Mouse (Mus musculus): ENCODE data around the gene Ccdc137. TPM values are rescaled to one million over a fixed set of nuclear protein-coding genes. Genes with fewer than 3 reads are reported as not detected.

Gene Ccdc137
- total RNA-seq, 1 experiment from 2014 or later: 58.3 TPM

DNA sequence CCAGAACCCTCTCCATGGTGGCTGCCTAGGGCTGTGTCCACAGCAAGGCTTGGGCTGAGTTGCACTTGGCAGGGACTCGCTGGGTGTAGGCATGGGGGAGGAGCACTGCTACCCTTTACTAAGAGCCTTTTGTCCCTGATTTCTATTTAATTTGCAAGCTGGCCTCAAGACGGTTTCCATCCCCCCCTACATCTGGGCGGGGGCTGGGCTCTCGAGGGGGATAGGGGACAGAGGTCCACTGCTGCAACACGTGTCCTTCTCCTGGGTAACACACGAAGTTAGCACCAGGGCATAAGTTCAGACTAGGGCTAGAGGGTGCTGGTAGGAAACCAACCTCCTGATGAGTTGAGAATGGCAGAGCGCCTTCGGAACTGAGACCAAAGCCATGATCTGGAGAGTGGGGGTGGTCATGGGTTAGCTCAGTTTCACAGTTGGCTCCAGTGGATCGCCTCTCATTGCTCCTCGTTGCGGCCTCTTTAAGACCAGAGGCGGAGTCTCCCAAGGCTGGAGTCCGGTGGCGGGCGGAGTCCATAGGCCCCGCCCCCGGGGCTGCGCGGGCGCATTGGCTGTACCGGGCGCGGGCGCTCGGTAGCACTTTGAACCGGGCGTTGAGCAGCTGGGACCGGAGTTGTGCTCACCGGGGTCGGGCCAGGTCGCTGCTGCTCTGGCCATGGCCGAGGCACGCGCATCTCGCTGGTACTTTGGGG lies 33.6 kb downstream of the Ccdc137 start, which contains the start of gene Slc25a10:
Slc25a10 (plus strand) TSS at position 524 of the 707 bp plus-strand sequence.
- ATAC-seq (replicated peaks in 1 of 2; ENCODE audit: insufficient read depth in 1 of 2, low FRiP score in 2 of 2, low TSS enrichment in 1 of 2, low read depth in 1 of 2, poor library complexity in 2 of 2, severe bottlenecking in 2 of 2): peak; percentile 52 to 74

DNA sequence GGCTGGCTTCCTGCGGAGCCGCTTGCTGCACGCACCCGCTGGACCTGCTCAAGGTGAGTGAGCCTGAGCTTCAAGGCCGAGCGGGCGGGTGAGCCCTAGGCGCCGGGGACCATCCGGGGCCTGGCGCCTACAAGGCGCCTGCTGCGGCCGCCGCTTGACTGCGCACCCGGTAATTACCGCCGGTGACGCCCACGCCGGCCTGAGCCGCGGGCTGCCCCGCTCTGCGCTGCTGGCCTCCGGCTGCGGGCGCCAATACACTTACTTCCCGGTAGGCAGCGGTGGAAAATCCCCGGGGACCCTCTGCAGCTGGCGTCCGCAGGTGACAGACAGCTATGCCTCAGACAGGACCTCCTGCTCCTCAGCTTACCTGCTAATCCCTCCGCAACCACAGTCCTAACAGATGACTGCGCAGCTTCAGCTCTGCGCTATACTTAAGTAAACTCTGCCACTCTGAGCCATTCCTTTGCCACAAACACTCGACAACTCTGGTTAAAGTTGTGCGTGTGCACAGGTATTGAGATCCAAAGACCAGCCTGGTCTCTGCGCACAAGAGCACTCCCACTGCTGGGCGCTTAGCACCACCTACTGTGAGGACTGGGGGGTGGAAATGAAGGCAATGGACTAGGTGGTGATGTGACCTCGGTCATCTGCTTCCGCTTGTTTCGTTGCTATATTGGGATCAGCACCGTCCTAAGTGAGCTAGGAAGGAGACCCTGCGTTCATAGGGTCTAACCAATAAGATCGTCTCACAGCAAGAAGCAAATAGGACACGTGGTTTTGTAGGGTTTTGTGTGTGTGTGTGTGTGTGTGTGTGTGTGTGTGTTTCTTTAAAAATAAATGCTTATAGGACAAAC lies 34.3 kb downstream of the Ccdc137 start:
- peak in 1 of 2 experiments; percentile 26; a peak in 2 of 4 replicates for ATAC-seq (replicated peaks in 1 of 2; ENCODE audit: insufficient read depth in 1 of 2, low FRiP score in 2 of 2, low TSS enrichment in 1 of 2, low read depth in 1 of 2, poor library complexity in 2 of 2, severe bottlenecking in 2 of 2)

DNA sequence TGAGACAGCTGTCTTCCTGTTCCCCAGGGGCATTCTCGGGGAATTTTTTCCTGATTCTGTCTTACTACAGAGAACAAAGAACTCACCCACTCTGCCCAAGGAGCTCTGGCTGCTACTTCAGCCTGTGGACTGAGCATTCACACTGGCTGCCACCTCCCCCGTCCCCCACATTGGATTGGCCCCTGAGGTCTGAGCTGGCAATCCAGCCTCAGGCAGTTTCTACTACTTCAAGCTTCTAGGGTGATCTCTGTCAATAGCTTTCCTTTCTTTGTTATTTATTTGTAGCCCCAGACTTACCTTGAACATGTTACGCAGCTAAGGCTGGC lies 34.9 kb downstream of the Ccdc137 start:
- no peak for ATAC-seq (replicated peaks in 1 of 2; ENCODE audit: insufficient read depth in 1 of 2, low FRiP score in 2 of 2, low TSS enrichment in 1 of 2, low read depth in 1 of 2, poor library complexity in 2 of 2, severe bottlenecking in 2 of 2)

DNA sequence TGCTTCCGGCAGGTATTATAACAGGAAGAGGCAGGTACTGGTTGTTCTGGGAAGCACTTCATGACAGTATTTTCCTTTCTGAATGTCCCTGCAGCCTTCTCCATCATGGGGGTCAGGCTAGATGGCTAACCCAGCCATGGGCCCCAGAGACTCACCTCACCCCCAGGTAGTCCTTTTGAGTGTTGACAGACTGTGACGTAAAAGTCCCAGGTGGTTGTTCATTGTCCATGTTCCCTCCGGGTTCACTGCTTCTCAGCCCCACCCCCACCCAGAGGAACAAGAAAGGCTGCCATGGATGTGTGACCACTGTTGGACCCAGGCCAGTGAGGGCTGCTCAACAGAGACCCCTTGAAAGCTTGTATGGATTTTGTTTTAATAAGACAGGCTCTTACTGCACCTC lies 35.4 kb downstream of the Ccdc137 start:
- ATAC-seq (replicated peaks in 1 of 2; ENCODE audit: insufficient read depth in 1 of 2, low FRiP score in 2 of 2, low TSS enrichment in 1 of 2, low read depth in 1 of 2, poor library complexity in 2 of 2, severe bottlenecking in 2 of 2): no peak

DNA sequence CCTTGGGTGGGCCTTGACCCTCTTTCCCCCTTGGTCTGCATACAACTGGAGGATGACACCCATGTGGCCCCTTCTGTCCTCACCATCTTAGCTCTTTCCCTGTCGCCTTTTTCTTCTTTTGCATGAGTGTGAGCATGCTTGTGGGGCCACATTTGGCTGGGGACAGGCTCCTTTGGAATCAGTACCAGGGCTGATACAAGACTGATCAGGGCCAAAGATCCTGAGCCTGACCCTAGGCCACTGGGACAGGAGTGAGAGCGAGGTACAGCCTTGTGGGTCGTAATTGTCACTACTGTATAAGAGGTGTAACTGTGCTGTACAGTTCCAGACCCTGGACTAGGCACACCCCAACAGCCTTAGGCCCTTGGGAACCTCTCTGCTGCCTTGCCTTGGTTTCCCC lies 36.0 kb downstream of the Ccdc137 start:
- ATAC-seq (replicated peaks in 1 of 2; ENCODE audit: insufficient read depth in 1 of 2, low FRiP score in 2 of 2, low TSS enrichment in 1 of 2, low read depth in 1 of 2, poor library complexity in 2 of 2, severe bottlenecking in 2 of 2): no peak

DNA sequence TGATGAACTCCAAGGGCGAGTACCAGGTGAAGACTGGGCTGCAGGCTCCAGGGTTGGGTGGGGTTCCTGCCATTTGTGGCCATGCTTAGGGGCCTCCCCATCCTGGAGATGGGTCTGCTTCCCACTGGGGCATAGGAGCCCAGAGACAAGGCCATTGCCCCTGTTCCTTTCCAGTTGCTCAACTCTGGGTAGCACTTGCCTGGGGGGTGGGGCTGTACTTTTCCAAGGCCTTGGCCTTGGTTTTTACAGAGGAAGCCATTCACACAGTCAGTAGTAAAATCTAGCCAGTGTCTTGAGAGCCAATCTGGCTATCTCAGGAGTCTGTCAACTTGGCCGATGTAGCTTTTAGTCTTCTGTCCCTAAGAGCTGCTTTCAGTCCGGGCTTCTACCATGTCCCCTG lies 39.5 kb downstream of the Ccdc137 start:
- ATAC-seq (replicated peaks in 1 of 2; ENCODE audit: insufficient read depth in 1 of 2, low FRiP score in 2 of 2, low TSS enrichment in 1 of 2, low read depth in 1 of 2, poor library complexity in 2 of 2, severe bottlenecking in 2 of 2): no peak

DNA sequence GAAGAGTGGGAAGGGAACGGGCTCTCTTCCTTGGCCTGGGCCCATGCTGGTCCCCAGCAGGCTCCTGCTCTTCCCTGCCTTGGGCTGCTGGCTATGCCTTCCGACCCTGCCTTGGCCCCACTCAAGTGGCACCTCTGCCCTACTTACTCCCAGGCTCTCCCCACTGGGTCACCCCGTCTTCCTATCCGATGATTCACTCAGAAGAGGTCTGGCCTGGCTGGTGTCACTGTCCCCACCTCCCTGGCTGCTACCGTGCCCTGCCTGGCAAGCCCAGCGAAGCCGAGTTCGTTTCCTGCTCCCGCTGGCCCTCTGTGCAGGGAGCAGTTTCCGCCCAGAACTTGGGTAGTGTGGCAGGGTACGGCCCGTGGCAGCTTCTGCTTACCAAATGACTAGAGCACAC lies 40.3 kb downstream of the Ccdc137 start:
- ATAC-seq (replicated peaks in 1 of 2; ENCODE audit: insufficient read depth in 1 of 2, low FRiP score in 2 of 2, low TSS enrichment in 1 of 2, low read depth in 1 of 2, poor library complexity in 2 of 2, severe bottlenecking in 2 of 2): no peak

DNA sequence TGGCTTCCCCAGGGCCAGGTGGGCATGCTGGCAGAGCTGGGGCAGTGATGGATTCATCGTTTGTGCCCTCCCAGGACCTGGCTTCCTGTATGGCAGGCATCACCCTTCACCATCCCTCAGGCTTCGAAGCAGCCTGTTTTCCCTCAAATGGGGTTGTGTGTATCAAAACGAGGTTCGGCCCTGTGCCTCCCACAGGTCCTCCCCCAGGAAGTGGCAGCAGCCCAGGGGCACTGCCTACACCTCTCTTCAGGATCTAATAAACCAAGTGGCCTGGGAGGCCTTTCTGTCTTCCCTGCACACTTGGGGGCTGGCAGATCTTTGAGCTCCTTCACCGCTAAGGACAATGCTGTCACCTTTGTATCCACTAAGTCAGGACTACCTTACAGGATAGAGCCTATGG lies 41.0 kb downstream of the Ccdc137 start:
- no peak for ATAC-seq (replicated peaks in 1 of 2; ENCODE audit: insufficient read depth in 1 of 2, low FRiP score in 2 of 2, low TSS enrichment in 1 of 2, low read depth in 1 of 2, poor library complexity in 2 of 2, severe bottlenecking in 2 of 2)

DNA sequence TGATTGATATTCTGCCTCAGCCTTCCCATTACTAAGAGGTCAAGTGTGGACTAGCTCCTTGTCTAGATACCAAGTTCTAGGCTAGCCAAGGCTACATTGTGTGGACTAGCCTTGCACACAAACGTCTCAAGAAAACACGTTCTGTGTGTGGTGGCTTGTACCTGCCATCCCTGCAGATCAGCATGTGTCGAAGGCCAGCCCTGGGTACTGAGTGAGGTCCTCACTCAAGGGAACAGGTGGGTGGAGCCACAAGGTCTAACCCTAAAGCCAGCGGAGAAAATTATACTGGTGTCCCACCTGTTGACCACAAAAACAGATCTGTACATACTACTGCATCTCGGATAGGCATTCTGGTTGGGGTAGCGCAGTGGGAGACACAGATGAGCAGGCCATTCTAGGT lies 42.0 kb downstream of the Ccdc137 start:
- ATAC-seq (replicated peaks in 1 of 2; ENCODE audit: insufficient read depth in 1 of 2, low FRiP score in 2 of 2, low TSS enrichment in 1 of 2, low read depth in 1 of 2, poor library complexity in 2 of 2, severe bottlenecking in 2 of 2): no peak

DNA sequence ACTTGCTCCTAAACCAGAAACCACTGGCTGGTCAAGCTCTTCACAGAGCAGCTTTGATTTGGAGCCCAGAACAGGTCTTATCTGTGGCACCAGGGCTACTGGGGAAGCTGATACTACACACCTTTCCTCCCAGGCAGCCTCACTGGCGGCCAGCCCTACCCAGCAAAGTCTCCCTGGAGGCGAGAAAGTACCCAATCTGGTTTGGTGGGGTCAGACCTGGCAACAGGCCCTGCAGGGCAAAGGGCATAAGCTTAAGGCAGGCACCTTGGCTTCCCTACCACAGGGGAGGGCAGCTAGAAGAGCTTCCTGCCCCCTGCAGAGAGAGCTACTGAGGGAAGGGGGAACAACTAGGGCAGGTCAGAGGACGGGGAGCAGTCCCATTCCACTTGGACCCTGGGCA lies 42.4 kb downstream of the Ccdc137 start:
- no peak for ATAC-seq (replicated peaks in 1 of 2; ENCODE audit: insufficient read depth in 1 of 2, low FRiP score in 2 of 2, low TSS enrichment in 1 of 2, low read depth in 1 of 2, poor library complexity in 2 of 2, severe bottlenecking in 2 of 2)

DNA sequence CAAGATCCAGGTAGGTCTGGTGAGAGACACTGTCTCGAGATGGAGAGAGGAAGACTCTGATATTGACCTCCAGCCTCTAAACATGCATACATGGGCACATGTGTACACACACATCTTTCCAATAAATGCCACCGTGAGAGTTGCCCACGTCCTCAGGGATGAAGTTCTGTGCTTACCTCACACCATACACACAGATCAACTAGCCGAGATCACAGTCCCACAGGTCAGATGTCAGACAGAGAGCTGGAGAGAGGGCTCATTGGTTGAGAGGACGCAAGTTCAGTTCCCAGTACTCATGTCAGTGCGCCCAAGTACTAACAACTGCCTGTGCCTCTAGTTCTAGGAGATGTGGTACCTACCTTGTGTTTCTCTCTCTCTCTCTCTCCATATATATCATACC lies 43.1 kb downstream of the Ccdc137 start:
- no peak for ATAC-seq (replicated peaks in 1 of 2; ENCODE audit: insufficient read depth in 1 of 2, low FRiP score in 2 of 2, low TSS enrichment in 1 of 2, low read depth in 1 of 2, poor library complexity in 2 of 2, severe bottlenecking in 2 of 2)

DNA sequence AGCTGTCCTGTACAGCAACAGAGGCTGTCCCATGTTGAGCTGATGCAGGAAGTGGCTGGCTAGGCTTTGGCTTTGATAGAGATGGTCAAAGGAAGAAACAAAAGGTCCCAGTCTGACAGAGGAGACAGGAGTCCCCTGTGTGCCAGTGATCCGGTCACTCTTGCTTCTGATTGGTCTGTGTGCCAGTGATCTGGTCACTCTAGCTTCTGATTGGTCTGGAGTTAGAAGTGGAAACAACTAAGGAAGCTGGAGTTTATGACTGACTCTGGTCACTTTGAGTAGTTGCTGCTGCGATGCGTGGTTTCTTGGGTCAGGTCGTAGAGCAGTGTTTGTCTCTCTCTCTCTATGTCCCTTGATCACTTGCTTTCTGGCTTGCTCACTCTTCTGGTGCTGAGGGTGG lies 43.8 kb downstream of the Ccdc137 start:
- ATAC-seq (replicated peaks in 1 of 2; ENCODE audit: insufficient read depth in 1 of 2, low FRiP score in 2 of 2, low TSS enrichment in 1 of 2, low read depth in 1 of 2, poor library complexity in 2 of 2, severe bottlenecking in 2 of 2): no peak

DNA sequence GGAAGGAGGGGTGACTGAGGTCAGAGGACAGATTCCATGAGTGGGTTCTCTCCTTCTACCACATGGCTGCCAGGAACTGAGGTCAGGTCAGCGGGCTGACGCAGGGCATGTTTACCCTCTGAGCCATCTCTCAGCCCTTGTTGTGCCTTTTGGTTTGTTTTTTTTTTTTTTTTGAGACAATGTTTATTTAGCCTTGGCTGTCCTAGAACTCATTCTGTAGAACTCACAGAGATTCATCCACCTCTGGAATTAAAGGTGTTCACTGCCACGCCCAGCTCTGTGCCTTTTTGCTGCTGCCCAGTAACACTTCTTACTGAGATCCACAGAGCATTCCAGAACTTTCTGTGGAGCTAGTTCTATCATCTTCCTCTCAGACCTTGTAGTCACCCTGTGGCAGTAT lies 47.7 kb downstream of the Ccdc137 start:
- no peak for ATAC-seq (replicated peaks in 1 of 2; ENCODE audit: insufficient read depth in 1 of 2, low FRiP score in 2 of 2, low TSS enrichment in 1 of 2, low read depth in 1 of 2, poor library complexity in 2 of 2, severe bottlenecking in 2 of 2)

DNA sequence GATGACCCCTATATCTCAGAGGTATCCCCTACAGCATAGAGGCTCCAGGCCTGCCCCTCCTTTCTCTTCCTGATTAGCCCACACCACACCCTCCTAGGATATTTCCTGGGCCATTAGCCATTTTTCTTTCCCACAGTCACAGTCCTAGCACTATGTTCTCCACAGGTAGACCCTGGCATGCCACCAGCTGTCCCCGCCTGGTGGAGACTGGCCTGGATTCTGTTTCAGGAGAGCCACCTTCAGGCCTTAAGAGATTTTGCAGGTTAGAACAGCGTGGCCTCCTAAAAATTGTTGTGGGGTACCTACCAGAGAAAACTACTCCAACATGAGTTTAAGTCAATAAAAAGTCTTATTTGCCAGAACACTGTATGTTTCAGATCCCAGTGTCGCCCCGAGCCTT lies 49.0 kb downstream of the Ccdc137 start:
- ATAC-seq (replicated peaks in 1 of 2; ENCODE audit: insufficient read depth in 1 of 2, low FRiP score in 2 of 2, low TSS enrichment in 1 of 2, low read depth in 1 of 2, poor library complexity in 2 of 2, severe bottlenecking in 2 of 2): peak; percentile 58 to 61; a peak in 2 of 4 replicates

DNA sequence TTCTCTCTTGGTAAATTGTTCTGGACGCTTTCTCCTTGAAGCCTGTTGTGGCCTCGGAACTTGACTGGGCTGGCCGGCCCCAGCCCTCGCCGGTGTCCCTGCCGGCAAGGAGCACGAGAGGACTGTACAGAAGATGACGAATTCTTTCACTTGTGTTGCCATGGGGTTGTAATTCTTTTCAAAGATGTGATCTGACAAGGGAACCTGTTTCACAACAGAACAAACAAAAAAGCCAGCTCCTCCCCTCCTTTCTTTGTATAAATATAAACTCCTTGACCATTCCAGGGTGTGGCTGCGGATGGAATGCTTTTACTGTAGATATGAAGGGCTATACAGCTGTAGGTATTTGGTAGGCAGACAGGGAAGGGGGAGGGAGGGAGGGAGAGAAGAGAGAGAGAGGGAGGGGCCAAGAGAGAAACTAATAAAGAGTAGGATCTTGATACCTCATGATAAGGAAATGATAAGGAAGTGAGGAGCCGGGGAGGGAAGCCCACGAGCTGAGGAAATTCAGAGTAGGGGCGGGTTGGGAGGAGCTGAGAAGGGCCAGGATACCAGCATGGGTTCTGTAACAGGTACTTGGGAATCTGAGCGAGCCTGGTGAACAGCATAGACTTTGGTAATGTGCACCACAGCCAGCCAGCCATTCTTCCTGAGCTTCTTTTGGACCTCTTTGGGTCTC lies 49.8 kb downstream of the Ccdc137 start:
- ATAC-seq (replicated peaks in 1 of 2; ENCODE audit: insufficient read depth in 1 of 2, low FRiP score in 2 of 2, low TSS enrichment in 1 of 2, low read depth in 1 of 2, poor library complexity in 2 of 2, severe bottlenecking in 2 of 2): no peak

DNA sequence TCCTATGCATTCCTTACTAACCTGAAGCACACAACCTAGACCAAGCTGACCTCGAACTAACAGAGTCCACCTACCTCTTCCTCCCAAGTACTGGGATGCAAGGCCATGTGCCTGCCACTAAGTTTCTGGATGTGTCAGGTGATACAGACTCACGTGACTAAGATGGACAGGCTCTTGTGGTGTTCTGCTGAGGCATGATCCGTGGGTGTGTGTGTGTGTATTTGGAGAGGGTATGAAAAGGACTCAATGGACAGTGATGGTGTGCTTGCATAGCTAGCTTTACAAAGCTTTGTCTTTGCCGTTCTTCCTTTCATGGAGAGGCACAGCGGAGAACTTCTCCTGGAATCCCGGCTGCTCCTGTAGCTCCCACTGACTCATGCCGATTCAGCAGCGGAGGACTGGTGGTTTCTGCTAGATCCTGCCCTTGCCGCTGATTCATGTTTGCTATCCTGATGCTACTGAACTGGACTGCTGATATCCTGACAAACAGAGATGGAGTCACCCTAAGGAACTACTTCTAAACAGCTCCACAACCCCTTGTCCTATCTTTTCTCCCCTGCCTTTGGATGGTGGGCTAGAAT lies 50.5 kb downstream of the Ccdc137 start:
- no peak for ATAC-seq (replicated peaks in 1 of 2; ENCODE audit: insufficient read depth in 1 of 2, low FRiP score in 2 of 2, low TSS enrichment in 1 of 2, low read depth in 1 of 2, poor library complexity in 2 of 2, severe bottlenecking in 2 of 2)

DNA sequence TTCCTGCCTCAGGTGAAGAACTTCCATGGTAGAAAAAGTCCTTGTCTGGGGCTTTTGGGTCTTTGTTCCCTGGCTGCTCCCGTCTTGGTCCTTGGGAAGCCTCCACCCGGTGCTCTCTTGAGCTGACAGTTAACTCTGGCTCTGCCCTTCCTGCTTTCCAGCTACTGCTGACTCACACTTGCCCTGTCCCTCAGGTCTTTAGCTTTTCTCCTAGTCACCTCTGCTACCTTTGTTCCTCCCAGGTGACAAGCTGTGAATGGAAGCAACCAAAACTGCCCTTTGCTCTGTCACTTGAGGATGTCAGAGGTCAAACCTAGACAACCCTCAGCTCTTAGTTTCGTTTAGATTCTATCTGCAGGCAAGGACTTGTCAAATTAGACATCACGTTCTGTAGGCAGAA lies 52.0 kb downstream of the Ccdc137 start:
- no peak for ATAC-seq (replicated peaks in 1 of 2; ENCODE audit: insufficient read depth in 1 of 2, low FRiP score in 2 of 2, low TSS enrichment in 1 of 2, low read depth in 1 of 2, poor library complexity in 2 of 2, severe bottlenecking in 2 of 2)
